Mouse (Mus musculus) megakaryocyte, embryonic 14.5 days (primary cell): ENCODE measurements around the gene Medag.

Experiments
- FLI1 ChIP-seq: IDR thresholded peaks from 2 replicates; pipeline ENCODE4 v1.6.1; 2012; ENCODE audit warnings: low read length, inconsistent platforms, mixed read lengths
- GATA1 ChIP-seq: IDR thresholded peaks from 3 replicates; pipeline ENCODE4 v1.6.1; 2012; ENCODE audit warnings: mixed read lengths, low read length, inconsistent platforms, borderline replicate concordance

DNA sequence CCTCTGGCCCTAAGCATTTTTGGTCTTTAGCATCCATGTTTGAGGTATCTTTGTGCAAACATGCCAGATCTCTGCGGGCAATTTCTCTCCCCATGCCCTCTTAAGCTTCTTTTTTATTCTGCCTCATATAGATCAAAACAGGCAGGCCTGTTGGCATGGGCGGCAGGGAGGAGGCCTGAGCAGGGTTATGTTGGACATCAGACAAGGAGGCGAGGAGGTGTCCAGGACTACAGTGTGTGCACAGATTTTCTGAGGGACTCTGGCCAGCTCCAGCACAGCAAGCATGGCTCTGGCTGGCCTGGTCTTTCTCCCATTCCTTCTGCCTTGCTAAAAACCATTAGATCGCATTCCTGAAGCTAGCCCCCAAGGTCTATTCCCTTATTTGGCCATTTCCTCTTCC is 32.9 kb downstream of the Medag start:
- TF ChIP-seq GATA1 (no peak), FLI1 (no peak)
